Mouse (Mus musculus) spleen, postnatal 0 days (tissue): ENCODE data around the gene Pccb. TPM values are rescaled to one million over a fixed set of nuclear protein-coding genes. Genes with fewer than 3 reads are reported as not detected.

Source experiments
- polyA plus RNA-seq: library from polyadenylated mRNA; unstranded; fragments of >200 nt; fragmentation: Nextera tagmentation; extraction: Ambion mirVana; gene quantifications from 2 replicates; pipeline ENCODE4 v1.2.1, GENCODE M21; 2015

Gene Pccb
- polyA plus RNA-seq: 12.5 and 13.2 TPM in 2 replicates

DNA sequence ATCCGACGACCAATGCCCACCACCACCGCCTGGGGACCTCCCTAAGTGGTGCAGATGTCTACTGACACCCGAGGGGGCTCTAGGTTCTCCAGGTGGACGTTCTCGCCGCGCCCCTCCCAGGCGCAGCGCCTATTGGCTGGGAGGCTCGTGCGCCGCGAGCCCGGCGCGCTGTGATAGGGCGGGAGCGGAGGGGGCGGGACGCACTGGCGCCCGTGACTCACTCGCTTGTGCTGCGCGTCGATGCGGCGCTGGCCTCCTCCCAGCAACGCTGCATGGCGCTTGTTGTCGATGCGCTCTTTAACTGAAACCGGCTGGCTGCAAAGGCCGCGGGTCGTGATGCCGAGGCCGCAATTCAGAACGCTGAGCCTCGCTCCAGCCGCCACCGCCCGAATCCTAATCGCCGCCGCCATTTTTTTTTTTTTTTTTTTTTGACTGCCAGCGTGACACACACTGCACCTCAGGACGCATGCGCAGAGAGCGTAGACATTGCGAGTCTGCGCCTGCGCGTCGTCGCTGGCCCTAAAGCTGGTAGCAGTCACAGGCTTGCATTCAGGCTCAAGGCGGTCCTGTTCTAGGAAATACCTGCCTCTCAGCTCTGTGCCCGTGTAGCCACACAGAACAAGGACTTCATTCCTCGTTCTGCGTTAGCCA, at the start of gene Pccb:
Gene Pccb (minus strand): TSS at position 451 of the 651 bp plus-strand sequence.

DNA sequence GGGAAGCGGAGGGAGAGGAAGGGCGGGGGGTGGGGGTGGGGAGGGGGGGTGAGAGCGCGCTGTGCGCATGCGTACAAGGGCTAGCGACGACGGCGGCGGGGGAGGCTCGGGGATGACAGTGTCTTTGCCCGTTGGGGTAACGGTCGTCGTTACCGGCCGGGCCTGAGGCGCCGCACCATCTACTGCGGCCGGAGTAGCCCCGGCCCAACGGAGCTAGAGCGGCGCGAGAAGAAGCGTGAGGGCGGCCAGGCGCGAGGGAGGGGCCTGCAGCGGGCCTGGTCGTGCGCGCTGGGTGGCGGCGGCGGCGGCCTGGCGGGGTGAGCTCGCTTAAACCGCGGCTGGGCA, 39.3 kb upstream of the Pccb start, which contains the start of gene Msl2:
Gene Msl2 (plus strand): TSS at position 115 of the 345 bp plus-strand sequence.

Other genes with a start within 250 kb of the Pccb start
- gene Msl2, start 39.2 kb upstream of the Pccb start, polyA plus RNA-seq: 5.3 and 5.5 TPM in 2 replicates
- gene Ppp2r3a, start 216.9 kb upstream of the Pccb start, polyA plus RNA-seq: 2.8 and 3.4 TPM in 2 replicates